Mouse (Mus musculus) embryonic fibroblast, embryonic 13.5 days (primary cell): ENCODE measurements at regions not wholly inside any gene's neighbourhood (a gene's known extent, or its start where the extent isn't known, plus 50 kb on each side); places are given as distances from the start of the nearest gene placed in this dataset.

Source experiments
- CTCF ChIP-seq: IDR thresholded peaks from 2 replicates; pipeline ENCODE4 v1.5.1; 2011; ENCODE audit warnings: mild to moderate bottlenecking, control low read depth, low read length, moderate library complexity, borderline replicate concordance; ENCODE audit not compliant: insufficient read depth
- POLR2A ChIP-seq: IDR thresholded peaks from 2 replicates; pipeline ENCODE4 v1.6.1; 2011; ENCODE audit warnings: low read depth, mild to moderate bottlenecking, control low read depth, low read length, moderate library complexity

DNA sequence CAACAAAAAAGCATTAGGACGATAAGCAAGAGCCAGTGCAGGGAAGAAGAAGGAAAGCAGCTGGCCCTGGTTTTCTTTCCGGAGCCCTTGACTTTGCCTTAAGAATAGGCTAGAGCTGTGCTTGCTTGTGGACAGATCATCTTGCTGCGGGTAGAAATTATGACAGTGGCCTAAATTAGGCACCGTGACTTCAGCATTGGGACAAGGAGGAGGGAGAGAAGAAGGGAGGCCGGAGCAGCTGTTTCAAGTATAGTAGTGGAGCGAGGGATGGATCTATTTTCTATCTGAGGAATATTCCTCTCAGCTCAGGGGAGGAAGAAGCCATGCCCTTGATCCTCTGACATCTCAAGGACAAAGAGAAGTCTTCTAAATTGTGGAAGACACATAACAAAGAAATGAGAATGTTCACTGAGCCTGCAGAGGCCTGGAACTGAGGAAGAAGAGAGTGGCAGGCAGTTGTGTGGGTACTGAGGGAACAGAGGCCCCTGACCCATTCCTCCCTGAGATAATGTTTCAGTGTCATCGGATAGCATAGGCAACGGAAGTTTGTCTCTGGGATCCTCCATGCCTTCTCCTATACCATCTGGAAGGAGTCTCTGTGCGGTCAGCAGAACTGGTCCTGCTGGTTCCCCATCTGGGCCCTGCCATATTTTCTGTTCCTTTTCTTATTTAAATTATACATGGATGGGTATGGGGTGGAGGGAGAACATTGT, 52.8 kb upstream of the Ppm1b start:
- TF ChIP-seq POLR2A: no peak
- no peak for TF ChIP-seq CTCF
